Mouse (Mus musculus) cerebellum, postnatal 25 days (tissue): ENCODE data around the gene Ric1.

Source experiments
- DNase-seq, 2 experiments: peaks; one replicate each; pipeline ENCODE4 v3.0.0; 2021; ENCODE audit warnings: mixed read lengths in 2 of 2

Ric1 gene

DNA sequence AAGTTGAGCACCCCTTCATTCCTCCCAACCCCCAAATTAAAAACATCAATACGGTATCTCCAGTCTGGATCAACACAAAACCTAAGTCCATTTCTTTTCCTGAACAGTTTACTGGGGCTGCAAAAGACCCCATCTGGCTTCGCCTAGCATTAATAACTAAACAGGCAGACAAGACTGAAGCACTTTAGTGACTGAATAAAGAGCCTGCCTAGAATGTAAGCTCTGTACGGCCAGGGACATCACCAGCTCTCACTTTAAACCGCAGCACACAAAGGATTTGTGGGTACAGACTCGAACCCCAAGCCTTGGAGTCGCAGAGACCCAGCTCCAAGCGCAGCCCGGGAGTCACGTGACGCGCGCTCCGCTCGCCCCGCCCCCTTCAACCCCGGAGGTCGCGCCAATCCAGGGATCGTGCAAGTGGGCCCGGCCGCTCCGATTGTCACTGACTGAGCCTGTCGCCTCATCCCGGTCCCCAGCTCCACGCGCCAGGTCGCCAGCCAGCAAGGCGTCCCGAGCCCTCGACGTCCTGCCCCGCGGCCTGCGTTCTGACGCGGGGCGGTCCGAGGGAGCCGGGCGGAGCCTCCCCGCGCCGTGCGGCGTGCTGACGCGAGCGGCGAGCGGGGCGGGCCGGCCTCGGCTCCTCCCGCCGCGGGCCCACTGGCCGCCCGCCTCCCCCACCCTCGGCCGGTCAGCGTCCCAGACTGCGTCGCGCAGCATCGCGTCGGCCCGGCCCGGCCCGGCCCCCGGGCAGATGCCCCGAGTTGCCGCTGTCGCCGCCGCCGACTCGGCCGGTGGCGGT, at the start of gene Ric1:
Ric1 (plus strand) TSS at position 646 of the 799 bp plus-strand sequence.
- DNase-seq = peak; percentile 92 to 95

DNA sequence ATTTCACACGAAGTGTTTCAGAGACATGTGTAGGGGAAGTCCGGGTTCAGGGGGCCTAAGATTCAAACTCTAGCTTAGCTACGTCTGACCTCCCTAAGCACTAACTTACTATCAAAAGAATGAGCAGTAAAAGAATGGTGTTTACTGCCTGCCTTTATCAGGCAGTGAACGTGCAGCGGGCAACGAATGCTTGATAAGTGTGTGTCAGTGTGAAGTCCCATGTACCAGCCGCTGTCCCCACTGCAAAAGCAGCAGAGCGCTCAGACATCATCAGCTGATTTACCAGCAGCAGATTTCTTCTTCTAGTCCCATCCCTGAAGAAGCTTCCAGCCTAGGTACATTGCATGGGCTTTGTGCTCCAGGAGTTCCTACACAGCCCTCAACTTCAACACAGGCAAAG, 49.7 kb upstream of the Ric1 start:
- no peak for DNase-seq

DNA sequence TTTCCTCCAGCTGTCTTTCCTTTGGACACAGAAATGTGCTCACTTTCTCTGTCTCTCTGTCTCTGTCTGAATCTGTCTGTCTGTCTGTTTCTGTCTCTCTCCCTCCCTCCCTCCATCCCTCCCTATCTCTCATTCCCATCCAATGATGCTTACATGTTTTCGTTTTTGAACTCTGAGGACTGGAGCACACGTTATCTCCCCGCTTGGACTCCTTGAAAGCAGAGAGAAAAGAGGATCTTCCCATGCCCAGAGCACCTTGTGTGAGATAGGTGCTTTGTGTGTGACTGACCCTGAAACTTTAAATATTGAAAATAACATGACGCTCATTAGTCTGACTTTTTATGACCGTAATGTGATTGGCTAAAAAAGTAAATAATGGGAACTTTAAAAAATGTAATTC, 49.1 kb upstream of the Ric1 start:
- no peak for DNase-seq

DNA sequence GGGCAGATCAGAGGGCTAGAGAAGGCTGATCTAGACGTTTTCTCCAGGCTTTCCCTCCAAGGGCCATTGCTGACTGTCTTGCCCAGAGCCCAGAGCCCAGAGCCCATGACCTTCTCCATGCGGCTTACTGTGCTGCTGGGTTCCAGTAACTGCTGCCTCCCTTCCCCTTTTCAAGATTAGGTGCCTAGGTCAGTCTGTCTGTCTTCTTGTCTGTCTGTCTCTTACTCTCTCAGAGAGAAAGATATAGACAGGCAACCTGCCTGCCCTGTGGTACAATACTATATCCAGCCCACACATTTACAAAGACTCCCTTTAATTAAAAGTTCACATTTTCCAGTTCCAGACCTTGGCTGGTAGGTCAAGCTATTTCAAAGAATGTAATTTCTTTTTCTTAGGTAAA, 47.3 kb upstream of the Ric1 start:
- no peak for DNase-seq

DNA sequence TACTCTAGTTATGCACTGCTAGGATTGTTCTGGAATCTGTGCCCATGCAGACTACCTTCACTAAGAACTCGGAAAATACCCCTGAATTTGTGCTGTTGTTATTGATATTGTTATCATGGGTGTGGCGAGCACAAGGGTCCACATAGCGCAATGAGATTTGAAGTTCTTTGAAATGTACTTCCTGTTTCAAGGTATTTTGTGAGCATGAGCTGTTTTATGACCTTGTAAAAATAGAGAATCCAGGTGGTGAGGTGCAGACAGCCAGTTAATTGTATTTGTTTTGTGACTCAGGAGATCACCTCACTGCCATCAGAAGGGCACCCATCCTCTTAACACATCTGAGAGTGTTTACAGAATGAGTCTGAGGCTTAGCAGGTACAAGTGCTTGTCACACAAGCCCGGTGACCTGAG, 46.9 kb upstream of the Ric1 start:
- no peak for DNase-seq

DNA sequence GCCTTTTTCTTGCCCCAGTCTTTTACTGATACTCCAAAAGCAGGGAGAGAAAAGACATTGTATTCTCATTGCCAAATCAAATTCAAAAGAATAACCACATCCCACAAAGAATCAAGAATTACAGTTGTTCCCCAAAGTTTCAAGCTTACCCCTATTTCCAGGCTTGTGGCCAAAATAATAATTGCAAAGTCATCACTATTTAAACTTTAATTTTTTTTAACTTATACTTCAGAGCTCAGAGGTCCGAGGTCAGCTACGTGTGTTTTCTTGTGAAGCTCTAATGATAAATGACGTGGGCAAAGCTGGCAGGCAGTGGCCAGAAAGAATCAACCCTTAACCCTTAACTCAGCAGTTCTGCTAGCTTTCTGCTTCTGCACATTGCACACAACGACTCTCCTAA, 43.5 kb upstream of the Ric1 start:
- no peak for DNase-seq

DNA sequence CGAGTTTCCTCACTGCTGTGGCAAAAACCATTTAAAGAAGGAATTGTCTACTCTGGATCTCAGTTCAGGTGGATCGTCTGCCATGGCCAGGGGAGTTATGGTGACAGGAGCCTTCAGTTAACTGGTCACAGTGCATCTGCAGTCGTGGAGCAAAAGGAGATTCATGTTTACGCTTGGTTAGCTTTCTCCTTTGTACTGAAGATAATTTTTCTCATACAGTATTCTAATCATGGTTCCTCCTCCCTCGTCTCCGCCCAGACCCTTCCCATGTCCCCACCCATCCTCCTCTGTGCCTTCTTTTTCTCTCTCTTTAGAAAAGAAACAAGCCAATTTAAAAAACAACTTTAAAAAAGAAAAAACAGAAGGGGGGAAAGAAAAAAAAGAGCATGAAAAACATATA, 40.5 kb upstream of the Ric1 start:
- DNase-seq = no peak

DNA sequence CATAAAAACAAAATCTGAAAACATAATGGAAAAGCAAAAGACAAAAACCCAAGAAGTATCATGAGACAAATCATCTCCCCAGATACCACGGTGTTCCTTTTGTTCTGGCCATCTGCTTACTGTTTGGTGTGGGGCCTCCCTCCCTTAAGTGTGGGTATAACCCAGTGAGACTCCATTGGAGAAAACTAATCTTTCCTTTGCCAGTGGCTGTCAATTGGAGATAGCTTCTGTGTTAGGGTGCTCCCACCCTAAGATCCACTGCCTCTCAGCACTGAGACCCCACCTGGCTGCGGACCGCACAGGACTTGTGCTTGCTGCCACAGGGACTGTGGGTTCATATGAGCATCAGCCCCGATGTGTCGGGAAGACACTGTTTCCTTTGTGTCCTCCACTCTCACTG, 39.9 kb upstream of the Ric1 start:
- no peak for DNase-seq

DNA sequence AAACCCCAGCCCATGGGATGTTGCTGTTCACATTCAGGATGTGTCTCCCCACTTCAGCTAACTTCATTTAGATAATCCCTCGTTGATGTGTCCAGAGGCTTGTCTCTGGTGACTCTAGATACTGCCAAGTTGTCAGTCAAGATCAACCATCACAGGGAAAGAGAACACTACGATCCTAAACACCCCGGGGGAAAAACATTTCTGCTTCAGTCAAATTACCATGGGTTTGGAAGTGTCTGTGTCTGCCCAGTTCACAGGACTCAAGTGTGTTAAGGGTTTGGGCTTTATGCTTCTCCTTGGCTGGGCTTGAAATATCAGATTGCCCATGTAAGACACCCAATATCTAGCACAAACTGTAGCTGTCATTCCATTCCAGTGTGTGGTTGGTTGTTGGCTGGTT, 39.4 kb upstream of the Ric1 start:
- DNase-seq = no peak

DNA sequence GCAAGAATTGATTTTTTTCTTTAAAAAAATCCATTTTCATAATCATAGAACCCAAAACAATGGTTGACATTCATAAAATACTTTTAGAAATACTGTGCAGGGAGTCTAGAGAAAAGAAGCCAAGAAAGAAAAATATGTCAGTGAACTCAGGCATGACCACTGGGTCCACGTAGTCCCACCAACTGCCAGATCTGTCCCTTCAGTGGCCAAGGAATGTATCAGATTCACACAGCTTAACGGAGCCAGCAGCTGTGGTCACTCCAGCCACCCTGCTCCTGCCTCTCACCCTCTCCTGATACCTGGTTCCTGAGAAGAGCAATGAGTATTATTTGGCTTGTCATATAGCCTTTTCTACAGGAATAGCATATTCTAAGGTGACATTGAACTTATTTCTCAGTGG, 38.7 kb upstream of the Ric1 start:
- no peak for DNase-seq

DNA sequence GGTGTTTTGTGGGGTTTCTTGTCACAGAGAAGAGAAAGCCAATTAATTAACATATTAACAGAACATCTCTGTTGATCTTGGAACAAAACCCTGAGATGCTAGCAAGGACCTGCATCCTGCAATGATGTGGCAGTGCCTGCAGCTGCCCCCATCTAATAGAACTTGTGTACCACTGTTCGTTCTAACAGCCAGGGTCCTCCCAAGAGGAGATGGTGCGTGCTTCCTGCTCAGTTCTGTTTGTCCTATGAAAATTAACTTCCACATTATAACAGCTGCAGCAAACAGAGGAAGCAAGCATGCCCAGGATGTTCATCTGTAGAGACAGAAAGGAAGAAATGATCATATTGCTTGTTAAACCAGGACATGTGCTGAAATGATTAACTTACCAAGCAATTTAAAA, 37.5 kb upstream of the Ric1 start:
- no peak for DNase-seq

DNA sequence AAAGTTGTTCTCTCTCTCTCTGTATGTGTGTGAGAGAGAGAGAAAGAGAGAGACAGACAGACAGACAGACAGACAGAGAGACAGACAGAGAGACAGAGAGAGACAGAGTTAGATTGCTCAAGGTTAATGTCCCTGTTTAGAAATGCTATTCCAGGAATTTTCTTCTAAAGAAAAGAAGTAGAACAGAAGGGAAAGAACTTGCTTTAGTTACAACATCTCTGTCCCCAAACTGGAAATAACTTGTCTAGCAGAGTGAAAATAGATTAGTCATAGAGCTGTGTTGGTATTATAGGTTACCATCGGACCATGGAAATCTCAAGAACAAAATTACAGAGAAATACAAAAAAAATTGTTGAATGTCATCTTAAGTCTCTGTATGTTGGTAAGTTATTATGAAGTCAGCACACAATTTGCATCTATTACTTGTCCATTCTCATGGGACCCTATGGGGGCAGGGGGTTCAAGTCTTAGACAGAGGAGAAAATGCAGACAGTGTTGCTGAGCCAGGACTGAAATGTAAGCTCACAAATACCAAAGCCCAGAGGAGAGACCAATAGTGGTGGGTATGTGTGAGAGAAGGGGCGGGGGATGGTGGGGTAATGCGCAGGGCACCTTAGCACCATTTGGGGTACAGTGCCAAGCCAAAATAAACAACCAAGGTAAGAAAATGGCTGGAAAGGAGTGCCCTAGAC, 36.7 kb upstream of the Ric1 start:
- no peak for DNase-seq

DNA sequence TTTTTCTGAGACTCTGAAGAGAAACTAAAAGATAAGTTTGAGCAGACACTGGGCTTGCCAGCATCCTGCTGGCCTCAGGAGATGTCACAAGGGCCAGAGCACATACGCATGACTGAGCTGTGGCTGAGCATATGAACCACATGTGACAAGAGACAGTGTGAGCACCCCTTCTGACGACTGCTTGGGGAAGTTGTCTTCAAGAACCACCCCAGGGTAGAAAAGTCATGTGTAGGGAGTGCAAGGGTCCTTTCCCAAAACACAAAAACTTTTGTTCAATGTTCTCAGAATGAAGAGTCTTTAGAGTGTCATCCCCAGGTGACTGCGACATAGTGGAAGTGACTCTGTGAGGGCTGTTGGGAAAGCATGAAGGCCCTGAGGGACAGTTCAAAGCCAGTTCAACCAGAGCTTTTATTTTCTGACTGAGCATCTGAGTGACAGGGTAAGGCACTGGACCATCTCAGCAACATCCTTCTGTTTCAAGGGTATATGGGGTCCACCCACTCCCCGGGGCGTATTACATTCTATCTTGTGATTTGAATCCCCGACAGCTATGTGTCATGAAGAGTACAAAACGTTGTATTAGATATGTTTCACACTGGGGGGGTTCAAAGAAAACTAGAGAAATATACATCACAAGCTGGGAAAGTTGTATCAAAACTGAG, 35.4 kb upstream of the Ric1 start:
- DNase-seq = no peak

DNA sequence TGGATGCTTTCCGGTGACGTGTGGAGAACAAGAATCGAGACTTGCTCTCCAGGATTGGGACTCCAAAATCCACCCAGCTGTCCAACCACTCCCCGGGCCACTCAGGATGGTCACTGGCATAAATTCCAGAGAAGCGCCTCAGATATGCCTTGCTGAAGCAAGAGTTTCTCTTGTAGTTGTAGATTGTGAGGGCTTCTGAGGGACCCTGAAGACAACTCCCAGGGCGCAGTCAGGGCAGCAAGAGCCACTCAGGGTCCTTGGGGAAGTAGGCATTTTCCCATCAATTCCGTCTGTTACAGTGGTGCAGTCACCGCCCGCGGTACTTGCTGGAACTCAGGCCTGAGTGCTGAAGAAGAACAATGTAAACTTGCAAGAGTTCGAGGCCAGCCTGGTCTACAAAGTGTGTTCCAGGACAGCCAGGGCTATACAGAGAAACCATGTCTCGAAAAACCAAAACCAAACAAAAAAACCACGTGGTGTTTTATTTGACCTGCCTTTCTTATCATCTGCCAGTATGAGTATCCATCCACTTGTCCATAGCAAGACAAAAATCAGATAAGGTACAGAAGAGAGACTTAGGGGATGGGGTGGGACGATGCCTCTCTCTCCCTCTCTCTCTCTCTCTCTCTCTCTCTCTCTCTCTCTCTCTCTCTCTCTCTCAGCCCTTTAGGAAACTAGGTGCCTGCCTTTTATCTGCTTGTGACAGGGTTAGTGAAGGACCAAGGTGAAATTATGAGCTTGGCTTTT, 34.6 kb upstream of the Ric1 start:
- no peak for DNase-seq

DNA sequence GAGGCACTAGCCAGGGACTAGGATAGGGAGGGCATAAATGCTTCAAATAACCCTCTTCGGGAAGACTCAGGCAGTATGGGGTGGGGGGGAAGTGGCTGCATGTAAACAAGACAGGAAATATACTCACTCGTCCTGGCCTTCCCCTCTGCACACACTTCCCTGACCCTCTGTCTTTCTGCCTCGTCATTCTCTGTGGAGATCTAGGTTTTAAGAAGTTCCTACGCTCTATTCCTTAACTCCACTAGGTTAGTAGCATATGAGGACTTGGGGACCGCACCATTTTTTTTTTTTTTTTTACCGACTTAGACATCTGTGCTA, 34.0 kb upstream of the Ric1 start:
- DNase-seq = no peak

DNA sequence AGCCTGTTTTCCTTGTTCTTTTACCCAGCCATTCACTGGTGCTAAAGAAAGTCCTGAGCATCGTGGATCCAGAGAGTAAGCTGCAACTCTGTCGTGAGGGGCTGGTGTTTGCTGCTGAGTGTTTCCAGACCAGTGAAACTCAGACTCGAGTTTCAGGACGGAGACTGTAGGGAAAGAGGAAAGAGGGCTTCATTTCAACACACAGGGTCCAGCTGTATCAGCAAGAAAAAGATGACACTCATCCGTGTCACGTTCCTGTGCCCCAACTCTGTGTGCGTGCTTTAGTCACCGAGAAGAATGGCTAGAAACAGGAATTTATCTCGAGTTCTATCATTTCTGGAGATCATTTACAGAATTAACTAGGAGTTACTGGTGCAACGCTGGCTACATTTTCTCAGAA, 33.7 kb upstream of the Ric1 start:
- DNase-seq = no peak

DNA sequence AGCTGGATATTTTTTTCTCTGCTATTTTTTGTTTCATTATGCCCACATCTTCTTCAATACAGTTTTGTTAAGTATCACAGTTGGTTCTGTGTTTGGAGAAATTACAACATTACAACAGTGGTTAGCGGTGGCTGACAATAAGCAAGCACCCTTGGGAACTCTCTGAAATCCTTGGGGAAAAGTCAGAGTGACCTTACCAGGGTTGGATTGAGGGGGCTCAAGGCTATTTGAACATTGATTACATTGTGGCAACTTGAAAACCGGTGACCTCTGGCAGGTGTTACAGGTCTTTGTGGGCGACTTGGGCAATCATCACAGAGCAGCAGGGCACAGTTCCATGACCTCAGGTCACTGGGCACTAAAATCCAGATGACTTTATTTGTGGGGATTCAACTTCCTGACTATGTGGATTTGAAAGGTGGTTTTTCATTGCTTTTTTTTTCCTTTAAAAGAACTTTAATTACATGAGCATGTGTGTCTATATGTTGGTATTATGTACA, 32.2 kb upstream of the Ric1 start:
- DNase-seq = no peak

DNA sequence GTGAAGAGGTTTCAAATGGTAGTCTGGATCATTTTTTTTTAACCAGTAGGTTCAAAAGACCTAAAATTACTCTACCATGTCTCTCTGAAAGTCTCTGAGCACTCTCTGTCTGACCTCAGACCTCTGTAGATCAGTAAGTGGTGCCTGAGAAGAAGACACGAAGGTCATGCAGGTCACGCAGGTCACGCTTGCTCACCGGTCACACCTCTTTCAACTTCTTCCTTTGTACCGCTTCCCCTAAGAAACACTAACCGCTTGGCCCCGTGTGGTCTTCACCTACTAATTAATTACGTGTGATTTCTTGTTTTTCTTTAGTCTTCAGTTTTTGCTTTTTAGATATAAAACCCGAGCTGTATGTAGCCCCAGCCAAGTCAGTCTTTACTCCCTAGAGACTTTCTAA, 30.6 kb upstream of the Ric1 start:
- no peak for DNase-seq

DNA sequence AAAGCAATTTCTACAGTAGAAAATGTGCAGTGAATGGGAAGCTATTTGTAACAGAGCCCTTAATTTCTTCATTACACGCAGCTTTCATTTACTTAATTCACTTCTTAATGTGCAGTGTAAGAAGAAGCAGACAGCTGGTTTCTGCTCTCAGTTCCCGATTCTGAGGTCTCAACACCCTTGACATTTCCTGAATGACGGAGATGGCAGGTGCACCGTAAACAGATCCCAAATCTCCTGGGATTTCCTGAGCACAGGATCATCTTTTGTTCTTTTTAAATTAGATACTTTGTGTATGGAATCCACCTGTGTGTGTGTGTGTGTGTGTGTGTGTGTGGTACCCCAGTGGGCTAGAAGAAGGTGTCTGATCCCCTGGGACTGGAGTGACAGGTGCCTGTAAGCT, 27.6 kb upstream of the Ric1 start:
- DNase-seq = no peak

DNA sequence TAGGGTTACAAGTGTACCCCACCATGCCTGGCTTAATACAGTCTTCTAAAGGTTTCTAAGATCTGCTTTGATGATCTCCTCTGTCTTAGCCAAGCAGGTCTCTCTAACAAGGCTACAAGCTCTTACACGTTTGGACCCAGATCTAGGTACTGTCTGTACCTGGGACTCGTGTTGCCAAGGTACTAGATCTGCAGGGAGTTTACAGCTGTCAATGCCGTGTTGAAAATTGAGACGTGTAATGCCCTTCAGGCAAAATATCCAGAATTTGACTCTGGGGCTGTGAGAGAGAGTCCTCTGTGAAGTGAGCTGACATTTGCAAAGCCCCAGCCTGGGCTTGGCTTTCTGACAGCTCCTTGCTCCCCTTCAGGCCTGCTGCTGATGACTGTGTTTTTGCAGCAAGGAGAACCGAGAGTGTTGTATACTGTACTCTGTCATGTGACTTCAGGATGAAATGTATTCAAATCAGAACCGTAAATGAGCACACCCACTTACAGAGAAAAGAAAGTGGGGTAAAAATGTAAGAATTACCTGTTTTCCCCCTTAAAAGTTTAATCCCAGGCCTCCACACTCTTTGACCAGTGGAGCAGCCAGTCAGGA, 26.0 kb upstream of the Ric1 start:
- no peak for DNase-seq

DNA sequence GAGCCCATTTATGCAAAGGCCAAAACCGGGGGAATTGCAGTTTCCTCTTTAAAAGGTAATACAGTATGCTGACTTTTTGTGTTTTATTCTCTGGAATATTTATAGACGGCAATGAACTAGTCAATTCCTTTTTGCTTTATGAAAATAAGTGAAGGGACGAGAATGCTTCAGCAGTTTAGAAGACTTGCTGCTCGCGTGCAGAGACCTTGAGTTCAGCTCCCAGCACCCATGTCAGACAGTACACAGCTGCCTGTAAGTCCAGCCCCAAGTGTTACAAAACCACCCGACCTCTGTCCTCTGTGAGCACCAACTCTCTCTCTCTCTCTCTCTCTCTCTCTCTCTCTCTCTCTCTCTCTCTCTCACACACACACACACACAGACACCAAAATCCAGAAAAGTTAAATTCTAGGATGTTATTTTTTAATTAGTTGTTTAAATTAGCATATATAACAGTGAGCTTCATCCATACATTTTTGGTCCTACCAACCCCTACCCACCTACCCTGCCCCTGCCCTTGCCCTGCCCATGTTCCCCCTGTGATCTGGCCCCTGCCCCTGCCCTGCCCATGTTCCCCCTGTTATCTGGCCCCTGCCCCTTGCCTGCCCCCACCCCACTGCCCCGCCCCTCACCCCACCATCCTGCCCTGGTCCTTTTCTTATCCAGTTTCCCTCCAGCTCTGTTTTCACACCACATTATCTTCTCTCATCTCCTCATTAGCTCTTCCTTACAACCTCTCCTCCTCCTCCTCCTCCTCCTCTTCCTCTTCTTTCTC, 25.1 kb upstream of the Ric1 start:
- DNase-seq = no peak

DNA sequence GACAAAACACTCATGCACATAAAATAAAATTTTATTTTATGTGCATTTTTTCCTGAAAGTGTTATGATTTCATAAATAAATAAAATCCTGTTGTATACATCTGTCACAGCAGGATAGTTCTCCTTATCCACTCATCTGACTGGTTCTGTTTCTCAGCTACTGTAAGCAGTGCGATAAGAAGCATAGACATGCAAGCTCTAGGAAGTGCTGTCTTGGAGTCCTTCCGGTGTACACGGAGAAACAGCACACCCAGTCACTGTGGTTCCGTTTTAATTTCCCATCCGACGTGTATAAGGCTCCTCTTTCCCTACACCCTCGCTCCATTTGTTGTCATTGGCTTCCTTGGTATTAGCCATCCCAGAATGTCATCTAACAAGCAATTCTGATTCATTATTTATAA, 24.2 kb upstream of the Ric1 start:
- no peak for DNase-seq
